In the genomic region with DNA sequence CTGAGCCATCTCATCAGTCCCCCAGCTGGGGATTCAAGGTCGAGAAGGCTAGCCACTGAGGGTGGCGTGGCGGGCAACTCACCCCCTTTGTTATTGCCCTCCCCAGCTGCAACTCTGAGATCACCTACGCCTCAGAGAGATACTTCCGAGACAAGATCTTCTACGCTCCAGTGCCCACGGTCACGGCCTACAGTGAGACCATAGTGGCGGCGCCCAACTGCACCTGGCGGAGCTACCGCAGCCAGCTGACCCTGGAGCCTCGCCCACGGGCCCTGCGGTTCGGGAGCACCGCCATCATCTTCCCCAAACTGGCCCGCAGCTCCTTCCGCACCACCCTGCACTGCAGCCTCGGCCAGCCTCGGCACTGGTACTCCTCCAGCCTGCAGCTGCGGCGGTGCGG, we compare ENCODE assay signal across 20 mouse cellular contexts. TPM values are rescaled to one million over a fixed set of nuclear protein-coding genes. Genes with fewer than 3 reads are reported as not detected.
DNase-seq lines count a peak whose midpoint lies in the region; ATAC-seq and TF ChIP-seq lines count a peak whose summit lies in the region.
"Had no signal": no experiment of that assay in that cellular context is flagged by ENCODE, and none has a peak within 500 bp of the region (broad histone marks: within the 10 kb centered on the region; RNA-seq: fewer than 3 reads in every experiment).

No protein-coding gene starts in this region.

- ATAC-seq in midbrain, embryonic 16.5 days: no peak
- ATAC-seq in limb, embryonic 15.5 days (ENCODE audit: insufficient number of reproducible peaks, low FRiP score, low TSS enrichment, low read depth): no peak
- ATAC-seq: forebrain, embryonic 14.5 days; hindbrain, postnatal 0 days had no signal

- peak; percentile 56 to 58 for DNase-seq in cerebellum, postnatal 10 days
- no peak for DNase-seq in cerebellum, adult 11-12 months
- no peak for DNase-seq in midbrain, embryonic 10.5 days (ENCODE audit: low spot score)
- DNase-seq in frontal cortex, adult 2 months (ENCODE audit: extremely low spot score in 1 of 2, low spot score in 1 of 2): no peak
- no peak for DNase-seq in layer of hippocampus, postnatal 10 days (ENCODE audit: low spot score in 2 of 2)
- DNase-seq: adrenal gland, adult 8-10 months; adrenal gland, postnatal 36 days; cerebellum, adult 18-20 months; gastrocnemius, postnatal 36 days; heart, adult 11 months; heart, postnatal 36 days; kidney, adult 18-20 months had no signal

- no peak overlapping the region for H3K4me3 ChIP-seq in midbrain, embryonic 10.5 days
- no peak overlapping the region for H3K4me3 ChIP-seq in midbrain, embryonic 16.5 days (ENCODE audit: low read depth, low read length)
- peak overlapping the region; percentile 68 for H3K4me3 ChIP-seq in E14TG2a.4 (replicated peaks; ENCODE audit: low read length)
- no peak overlapping the region for H3K4me3 ChIP-seq in limb, embryonic 15.5 days
- H3K4me3 ChIP-seq: embryonic facial prominence, embryonic 10.5 days; heart, embryonic 13.5 days; hindbrain, embryonic 12.5 days had no signal

- H3K4me2 ChIP-seq in midbrain, embryonic 16.5 days (ENCODE audit: low read length): no peak overlapping the region
- H3K4me2 ChIP-seq in limb, embryonic 15.5 days: no peak overlapping the region
- H3K4me2 ChIP-seq: heart, embryonic 13.5 days; hindbrain, embryonic 12.5 days had no signal

- no peaks in the 10 kb centered on the region for H3K9me3 ChIP-seq in midbrain, embryonic 10.5 days (replicated peaks)
- H3K9me3 ChIP-seq in midbrain, embryonic 16.5 days (replicated peaks; ENCODE audit: control insufficient read depth, low read length, poor library complexity, severe bottlenecking): no peaks in the 10 kb centered on the region
- H3K9me3 ChIP-seq in E14TG2a.4 (ENCODE audit: low read length): no peaks in the 10 kb centered on the region
- H3K9me3 ChIP-seq in limb, embryonic 15.5 days: no peaks in the 10 kb centered on the region
- H3K9me3 ChIP-seq: embryonic facial prominence, embryonic 10.5 days; heart, embryonic 13.5 days; hindbrain, embryonic 12.5 days had no signal

- TF ChIP-seq CTCF in E14TG2a.4 (conservative IDR thresholded peaks at IDR 0.05; ENCODE audit: low read length): no peak

- H3K27me3 ChIP-seq in midbrain, embryonic 10.5 days (ENCODE audit: low read depth, poor library complexity, severe bottlenecking): 0 out of 2 replicates have a peak, but pooled peaks cover 2% of the 10 kb centered on the region
- no peaks in the 10 kb centered on the region for H3K27me3 ChIP-seq in midbrain, embryonic 16.5 days (ENCODE audit: control insufficient read depth, insufficient read depth, low read depth, low read length)
- peaks cover 10% of the 10 kb centered on the region; the same call in 1 of the 2 replicates for H3K27me3 ChIP-seq in E14TG2a.4 (ENCODE audit: insufficient read depth, low read length)
- H3K27me3 ChIP-seq in limb, embryonic 15.5 days: no peaks in the 10 kb centered on the region
- H3K27me3 ChIP-seq: heart, embryonic 13.5 days; hindbrain, embryonic 12.5 days had no signal

- 93% methylated on average over 24 of the region's 24 CpGs for WGBS in midbrain, embryonic 10.5 days
- WGBS in midbrain, embryonic 16.5 days: 89% methylated on average over 24 of the region's 24 CpGs
- WGBS in limb, embryonic 15.5 days: 88% methylated on average over 24 of the region's 24 CpGs

- 0 out of 2 replicates have a peak overlapping the region, but pooled peaks have one; percentile 28 for H3K27ac ChIP-seq in midbrain, embryonic 10.5 days (replicated peaks)
- H3K27ac ChIP-seq in midbrain, embryonic 16.5 days (ENCODE audit: low read length): no peak overlapping the region
- peak overlapping the region; percentile 14; the same call in 1 of the 2 replicates for H3K27ac ChIP-seq in limb, embryonic 15.5 days
- H3K27ac ChIP-seq: embryonic facial prominence, embryonic 10.5 days; heart, embryonic 13.5 days; hindbrain, embryonic 12.5 days; hindbrain, postnatal 0 days had no signal

- peaks cover 11% of the 10 kb centered on the region for H3K4me1 ChIP-seq in midbrain, embryonic 10.5 days
- H3K4me1 ChIP-seq in midbrain, embryonic 16.5 days (ENCODE audit: control insufficient read depth, insufficient read depth, low read length): peaks cover under 1% of the 10 kb centered on the region; the same call in 1 of the 2 replicates
- H3K4me1 ChIP-seq in E14TG2a.4 (replicated peaks; ENCODE audit: low read depth, low read length): peaks cover 26% of the 10 kb centered on the region
- peaks cover 33% of the 10 kb centered on the region for H3K4me1 ChIP-seq in limb, embryonic 15.5 days

- peaks cover 70% of the 10 kb centered on the region for H3K36me3 ChIP-seq in midbrain, embryonic 10.5 days
- peaks cover 7% of the 10 kb centered on the region; the same call in 1 of the 2 replicates for H3K36me3 ChIP-seq in midbrain, embryonic 16.5 days (ENCODE audit: control insufficient read depth, insufficient read depth, low read length)
- H3K36me3 ChIP-seq in E14TG2a.4 (ENCODE audit: insufficient read depth, low read length): peaks cover 30% of the 10 kb centered on the region
- H3K36me3 ChIP-seq in limb, embryonic 15.5 days: peaks cover 63% of the 10 kb centered on the region

- H3K9ac ChIP-seq in midbrain, embryonic 16.5 days (ENCODE audit: low read depth, low read length): no peak overlapping the region
- no peak overlapping the region for H3K9ac ChIP-seq in limb, embryonic 15.5 days
- H3K9ac ChIP-seq: heart, embryonic 13.5 days; hindbrain, embryonic 12.5 days had no signal

RNA-seq across cellular contexts. Expression of gene Rflna, which starts 8.1 kb away (rescaled TPM):
- 6.8 TPM in 2 replicates for polyA plus RNA-seq in midbrain, embryonic 10.5 days (2016; fragmentation: Nextera tagmentation; extraction: Ambion mirVana)
- polyA plus RNA-seq in midbrain, embryonic 16.5 days (2015; fragmentation: Nextera tagmentation; extraction: Ambion mirVana): 4.9 and 7.1 TPM in 2 replicates
- polyA plus RNA-seq in limb, embryonic 15.5 days (2015; fragmentation: Nextera tagmentation; extraction: Ambion mirVana): 36.9 and 40.7 TPM in 2 replicates
- 3.7 and 3.8 TPM in 2 replicates for polyA plus RNA-seq in frontal cortex, adult 2 months (2012; rRNA removed)
- 1 to 10 TPM; 1.5 to 1.7 TPM for total RNA-seq in layer of hippocampus, postnatal 10 days (2021)

Comparison
In these comparisons a context has a peak if more than half of its experiments do, and no peak if none do; other contexts are left out.
1. DNase-seq: peak in cerebellum, postnatal 10 days (2 of 2); none in cerebellum, adult 11-12 months (single experiment), midbrain, embryonic 10.5 days (single experiment), frontal cortex, adult 2 months (0 of 2) and layer of hippocampus, postnatal 10 days (0 of 2).